Comparison of ENCODE assay signal across 24 mouse cellular contexts in genomic region chrX:141494545-141494944, GRCm38 (mm10). TPM values are rescaled to one million over a fixed set of nuclear protein-coding genes. Genes with fewer than 3 reads are reported as not detected.
DNase-seq lines count a peak whose midpoint lies in the region; TF ChIP-seq lines count a peak whose summit lies in the region.
"Had no signal": no experiment of that assay in that cellular context is flagged by ENCODE, and none has a peak within 500 bp of the region (broad histone marks: within the 10 kb centered on the region; RNA-seq: fewer than 3 reads in every experiment).

No protein-coding gene starts in this region.

- no peak overlapping the region for H3K4me3 ChIP-seq in embryonic fibroblast, embryonic 13.5 days (ENCODE audit: insufficient read depth, low read length)
- H3K4me3 ChIP-seq: embryonic facial prominence, embryonic 10.5 days; embryonic facial prominence, embryonic 12.5 days; erythroblast, embryonic 14.5 days; forebrain, embryonic 10.5 days; forebrain, embryonic 12.5 days had no signal

- no peak for TF ChIP-seq CTCF in embryonic fibroblast, embryonic 13.5 days (IDR thresholded peaks at IDR 0.05; ENCODE audit: borderline replicate concordance, insufficient read depth, low read length)

- H3K4me1 ChIP-seq in embryonic fibroblast, embryonic 13.5 days (ENCODE audit: control insufficient read depth, insufficient read depth, low read length): peaks cover 4% of the 10 kb centered on the region; the same call in 1 of the 2 replicates
- H3K4me1 ChIP-seq: embryonic facial prominence, embryonic 10.5 days; embryonic facial prominence, embryonic 12.5 days; forebrain, embryonic 10.5 days; forebrain, embryonic 12.5 days had no signal

- no peak for TF ChIP-seq POLR2A in embryonic fibroblast, embryonic 13.5 days (IDR thresholded peaks at IDR 0.05; ENCODE audit: low read depth, low read length)

- H3K27ac ChIP-seq in embryonic fibroblast, embryonic 13.5 days (ENCODE audit: insufficient read depth, low read length): peak overlapping the region; percentile 24; the same call in 1 of the 2 replicates
- H3K27ac ChIP-seq: embryonic facial prominence, embryonic 10.5 days; embryonic facial prominence, embryonic 12.5 days; forebrain, embryonic 10.5 days; forebrain, embryonic 12.5 days had no signal

- DNase-seq in 3T3-L1 (ENCODE audit: low read depth, low spot score): peak; percentile 32
- peak; percentile 70 for DNase-seq in Muller cell, postnatal 12 days (ENCODE audit: inconsistent ontology term)
- no peak for DNase-seq in cerebellum, postnatal 14 days
- no peak for DNase-seq in layer of hippocampus, postnatal 25 days (ENCODE audit: extremely low spot score in 1 of 2, low spot score in 1 of 2)
- DNase-seq: adrenal gland, adult 8-10 months; adrenal gland, postnatal 14 days; adrenal gland, postnatal 36 days; B cell, adult 2 months; cerebellum, adult 11-12 months; cerebellum, adult 2 months; cerebellum, adult 9-10 months; cerebellum, postnatal 10 days; cerebellum, postnatal 36 days had no signal

RNA-seq across cellular contexts. Expression of gene Col4a5, which starts 19.4 kb away (rescaled TPM):
- 51.6 and 58.2 TPM in 2 replicates for polyA plus RNA-seq in embryonic fibroblast, embryonic 13.5 days (2011; ENCODE audit: insufficient read length, low read depth, missing spikeins)
- 1 to 10 TPM; 3.4 to 3.9 TPM for total RNA-seq in layer of hippocampus, postnatal 25 days (2021)
- total RNA-seq: CH12.LX; common myeloid progenitor, adult 5-6 weeks; G1E had no signal
- polyA plus RNA-seq: activated CD4-positive, CD25-positive, alpha-beta regulatory T cell, adult 4 months; CD4-positive, CD25-positive, alpha-beta regulatory T cell, adult 4 months; erythroblast, embryonic 14.5 days; G1E had no signal

RNA-seq across cellular contexts. Expression of gene Col4a6, which starts 20.7 kb away (rescaled TPM):
- polyA plus RNA-seq in embryonic fibroblast, embryonic 13.5 days (2011; ENCODE audit: insufficient read length, low read depth, missing spikeins): 2.2 and 2.3 TPM in 2 replicates
- total RNA-seq in layer of hippocampus, postnatal 25 days (2021): 1 to 10 TPM in 1 of 2 experiments, under 1 TPM in 1; 0.89 to 1.1 TPM
- total RNA-seq: common myeloid progenitor, adult 5-6 weeks; G1E had no signal
- polyA plus RNA-seq: activated CD4-positive, CD25-positive, alpha-beta regulatory T cell, adult 4 months; CD4-positive, CD25-positive, alpha-beta regulatory T cell, adult 4 months; erythroblast, embryonic 14.5 days; G1E had no signal

Comparison
In these comparisons a context has a peak if more than half of its experiments do, and no peak if none do; other contexts are left out.
1. DNase-seq: peak in 3T3-L1 (single experiment) and Muller cell, postnatal 12 days (single experiment); none in cerebellum, postnatal 14 days (0 of 2) and layer of hippocampus, postnatal 25 days (0 of 2).